Mouse (Mus musculus) ES-E14 (cell line): ENCODE results near the gene Sufu.

Experiments used
- CHD2 ChIP-seq: IDR thresholded peaks from 2 replicates; pipeline ENCODE4 v1.6.1; 2014; ENCODE audit warnings: mild to moderate bottlenecking, low read depth, low read length, inconsistent platforms
- HCFC1 ChIP-seq: IDR thresholded peaks from 2 replicates; pipeline ENCODE4 v1.6.1; 2012; ENCODE audit warnings: low read length, inconsistent platforms, borderline replicate concordance; ENCODE audit not compliant: insufficient read depth
- MAFK ChIP-seq: IDR thresholded peaks from 2 replicates; pipeline ENCODE4 v1.6.1; 2014; ENCODE audit warnings: mild to moderate bottlenecking, low read depth, low read length, inconsistent platforms; ENCODE audit not compliant: insufficient read depth
- ZC3H11A ChIP-seq: IDR thresholded peaks from 2 replicates; pipeline ENCODE4 v1.6.1; 2012; ENCODE audit warnings: low read depth, mild to moderate bottlenecking, inconsistent platforms, low read length, borderline replicate concordance

DNA sequence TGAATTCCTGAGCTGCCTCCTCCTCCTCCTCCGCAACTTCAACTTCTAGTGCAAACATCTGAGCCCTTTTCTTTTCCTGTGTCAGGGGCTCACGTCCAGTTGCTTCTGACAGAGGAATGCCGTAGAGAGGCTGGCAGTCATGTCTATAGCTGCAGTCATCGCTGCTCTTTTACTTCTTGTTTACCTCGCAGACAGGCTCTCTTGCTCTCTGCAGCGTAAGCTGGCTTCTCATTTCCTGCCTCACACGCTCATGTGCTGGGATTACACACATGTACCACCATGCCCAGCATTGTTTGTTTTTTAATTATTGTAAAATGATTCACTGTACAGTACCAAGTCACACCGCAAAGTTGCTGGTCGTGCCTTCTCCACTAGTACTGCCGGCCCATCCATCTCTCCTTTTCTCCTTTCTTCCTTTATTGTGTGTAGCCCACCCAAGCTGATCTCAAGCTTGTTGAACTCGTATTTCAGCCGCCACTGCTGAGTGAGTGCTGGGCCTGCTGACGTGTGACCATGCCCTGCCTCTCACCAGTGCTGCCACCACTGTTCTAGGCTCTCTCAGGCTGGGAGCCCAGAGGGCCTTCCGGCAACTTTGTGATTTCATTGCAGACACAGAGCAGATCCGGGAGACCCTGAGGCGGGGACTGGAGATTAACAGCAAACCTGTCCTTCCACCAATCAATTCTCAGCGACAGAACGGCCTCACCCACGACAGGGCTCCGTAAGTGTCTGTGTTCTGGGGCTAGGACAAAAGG is 57.6 kb downstream of the Sufu start:
- no peak for TF ChIP-seq MAFK
- TF ChIP-seq ZC3H11A: no peak
- no peak for TF ChIP-seq HCFC1
- TF ChIP-seq CHD2: no peak
